Mouse (Mus musculus) left cerebral cortex, adult 9 months (tissue): ENCODE results near the gene Opcml.

ENCODE experiments used
- DNase-seq, 2 experiments: peaks; one replicate each; pipeline ENCODE4 v3.0.0; 2022; ENCODE audit warnings: low spot score in 2 of 2

The Opcml gene

DNA sequence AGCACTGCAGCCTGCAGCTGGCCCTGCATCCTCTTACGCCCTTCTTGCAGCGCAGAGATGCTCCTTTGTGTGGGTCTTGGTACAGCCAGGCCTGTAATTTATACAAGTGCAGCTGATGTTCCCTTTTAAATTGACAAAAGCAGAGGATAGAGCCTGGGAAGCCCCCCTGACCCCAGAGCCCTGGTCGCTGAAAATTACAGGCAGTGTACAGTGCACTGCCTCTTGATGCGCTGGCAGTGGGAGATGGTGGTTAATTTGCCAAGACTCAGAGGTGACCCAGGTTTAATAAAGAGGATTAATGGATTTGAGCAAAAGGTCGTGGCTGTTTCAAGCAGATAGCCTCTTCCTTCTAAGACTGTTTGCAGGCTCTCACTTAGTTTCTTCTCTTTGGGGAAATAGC, 39.9 kb downstream of the Opcml start:
- no peak for DNase-seq

DNA sequence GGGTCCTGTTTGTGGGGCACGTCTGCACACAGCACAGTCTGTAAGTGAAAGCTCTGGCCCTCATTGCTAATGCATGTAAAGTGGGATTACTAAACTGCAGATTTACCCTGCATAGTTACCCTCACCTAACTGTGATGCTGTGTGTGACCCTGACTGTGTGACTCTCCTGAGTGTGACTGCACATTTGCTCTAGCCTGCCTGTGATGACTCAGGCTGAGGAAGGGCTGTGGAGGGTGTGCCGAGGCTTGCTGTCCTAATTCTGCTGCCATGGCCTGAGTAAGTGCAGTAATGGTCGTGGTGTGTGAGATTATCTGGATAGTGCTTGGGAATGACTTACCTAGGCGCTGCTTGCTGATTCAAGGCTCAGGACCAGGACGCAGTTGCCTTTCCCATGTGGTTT, 52.2 kb downstream of the Opcml start:
- DNase-seq: no peak

DNA sequence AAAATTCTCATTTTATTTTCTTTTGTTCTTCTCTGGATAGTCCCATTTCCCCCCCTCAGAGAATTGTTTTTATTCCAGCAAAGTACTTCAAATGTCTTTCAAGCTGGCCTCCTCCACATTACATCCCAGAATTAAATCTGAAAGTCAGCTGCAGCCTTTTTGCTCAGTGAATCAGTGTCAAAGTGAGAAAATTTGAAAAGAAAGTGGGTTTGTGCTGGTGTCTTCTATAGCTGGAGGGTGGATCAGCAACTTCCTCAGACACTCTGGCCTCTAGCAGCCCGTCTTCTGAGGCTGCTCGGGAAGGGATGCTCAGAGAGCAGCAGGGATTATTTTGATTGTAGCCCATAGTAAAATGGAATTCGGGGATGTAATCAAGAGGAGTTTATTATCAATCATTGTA, 81.0 kb downstream of the Opcml start:
- DNase-seq: no peak

DNA sequence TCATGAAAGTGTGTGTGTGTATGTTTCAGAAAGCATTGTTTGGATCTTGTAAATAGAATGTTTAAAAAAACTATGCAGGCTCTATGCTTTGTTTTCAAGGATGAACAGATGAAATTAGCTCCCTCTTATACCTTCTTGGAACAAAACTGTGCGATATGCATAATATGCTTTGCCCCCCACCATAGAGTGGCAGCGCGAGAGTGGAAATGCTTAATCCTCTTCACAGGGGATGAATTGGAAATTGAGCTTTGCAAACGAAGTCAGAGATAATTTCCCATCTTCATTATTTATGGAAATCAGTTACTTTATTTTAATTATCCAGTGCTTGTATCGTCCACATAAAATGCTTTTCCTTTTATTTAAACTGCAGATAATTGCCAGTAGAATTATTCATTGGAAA, 99.1 kb downstream of the Opcml start:
- no peak for DNase-seq

DNA sequence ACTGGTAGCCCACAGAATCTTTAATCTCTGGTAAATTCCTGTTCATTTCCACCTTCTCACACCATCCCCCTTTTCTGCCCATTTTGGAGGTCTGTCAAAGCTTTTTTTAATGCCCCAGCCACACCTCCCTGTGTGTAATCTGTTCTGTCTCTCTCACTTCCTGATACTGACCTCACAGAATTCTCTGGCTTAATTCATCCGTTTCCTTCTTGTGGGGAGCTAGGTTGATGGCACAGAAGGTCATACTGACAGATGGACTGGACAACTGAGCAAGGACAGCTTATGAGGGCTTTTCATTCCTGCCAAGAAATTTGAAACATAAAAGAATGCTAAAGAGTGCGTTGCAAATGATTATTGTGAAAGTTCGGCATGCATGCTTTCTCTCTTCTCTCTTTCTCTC, 126.7 kb downstream of the Opcml start:
- no peak for DNase-seq

DNA sequence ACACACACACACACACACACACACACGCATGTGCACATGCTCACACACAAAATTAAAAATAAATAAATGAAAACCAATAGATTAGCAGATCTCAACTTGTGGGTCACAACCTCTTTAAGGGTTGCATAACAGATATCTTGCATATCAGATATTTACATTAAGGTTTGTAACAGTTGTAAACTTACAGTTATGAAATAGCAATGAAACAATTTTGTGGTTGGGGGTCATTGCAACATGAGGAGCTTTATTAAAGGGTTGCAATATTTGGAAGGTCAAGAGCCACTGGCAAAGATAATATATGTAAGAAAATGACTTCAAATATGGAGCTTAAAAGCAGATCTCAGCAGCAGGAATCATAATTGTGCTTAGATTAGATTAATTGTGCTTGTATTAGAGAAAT, 132.9 kb downstream of the Opcml start:
- DNase-seq: no peak

DNA sequence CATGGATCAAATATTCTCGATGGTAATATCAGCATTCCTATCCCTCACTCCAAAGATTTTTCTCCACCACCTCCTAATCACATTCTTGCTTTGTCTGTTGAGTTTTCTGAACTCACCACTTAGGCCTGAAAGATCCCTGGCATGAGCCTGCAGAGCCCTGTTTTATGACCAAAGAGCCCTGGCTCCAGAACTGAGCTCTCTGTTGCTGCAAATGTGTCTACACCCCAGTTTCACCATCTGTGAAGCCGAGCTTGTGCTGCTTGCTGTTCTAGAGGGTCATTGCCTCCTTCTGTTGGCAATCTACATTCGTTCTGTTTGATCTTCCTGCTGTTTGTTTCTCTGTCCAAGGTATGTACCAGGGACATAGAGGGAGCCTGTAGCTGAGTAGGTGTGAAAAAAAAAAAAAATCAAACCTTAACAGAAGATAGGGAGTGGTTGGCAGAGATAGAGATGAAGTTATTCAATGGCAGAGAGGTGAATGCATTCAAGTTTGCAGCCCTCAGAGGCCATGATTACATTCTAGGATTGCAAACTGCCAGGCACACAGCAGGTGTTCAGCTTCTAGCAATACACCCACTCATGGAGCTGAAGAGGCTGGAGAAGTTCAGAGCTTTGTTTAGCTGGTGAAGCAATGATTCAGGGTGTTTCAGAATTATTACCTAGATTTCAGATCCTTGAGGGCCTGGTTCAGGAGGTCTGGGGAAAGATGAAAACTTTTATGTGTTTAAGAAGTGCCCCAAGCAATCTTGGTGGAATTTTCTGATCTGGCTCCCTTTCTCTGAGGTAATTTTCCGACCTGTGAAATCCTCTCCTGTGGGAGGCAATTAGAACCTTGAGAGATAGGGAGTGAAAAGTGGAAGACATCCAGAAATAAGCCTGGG, 133.6 kb downstream of the Opcml start:
- peak; percentile 36 to 37 for DNase-seq

DNA sequence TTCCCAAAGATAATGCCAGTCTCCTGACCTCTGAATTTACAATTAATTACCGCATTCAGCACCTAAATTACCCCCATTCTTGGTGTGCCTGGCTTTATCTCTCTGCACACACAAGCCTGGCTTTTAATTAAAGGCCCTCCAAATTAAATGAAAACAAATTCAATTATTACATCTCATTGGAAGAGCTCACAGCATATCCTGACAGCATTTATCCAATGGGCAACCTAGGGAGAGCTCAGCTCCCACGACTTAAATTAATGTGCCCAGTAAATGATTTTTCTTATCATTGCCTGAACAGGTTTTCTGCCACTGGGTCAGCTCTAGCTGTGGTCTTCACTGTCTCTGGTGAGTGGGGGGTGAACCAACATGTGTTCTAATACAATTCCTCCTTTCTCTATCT, 135.1 kb downstream of the Opcml start:
- DNase-seq: no peak

DNA sequence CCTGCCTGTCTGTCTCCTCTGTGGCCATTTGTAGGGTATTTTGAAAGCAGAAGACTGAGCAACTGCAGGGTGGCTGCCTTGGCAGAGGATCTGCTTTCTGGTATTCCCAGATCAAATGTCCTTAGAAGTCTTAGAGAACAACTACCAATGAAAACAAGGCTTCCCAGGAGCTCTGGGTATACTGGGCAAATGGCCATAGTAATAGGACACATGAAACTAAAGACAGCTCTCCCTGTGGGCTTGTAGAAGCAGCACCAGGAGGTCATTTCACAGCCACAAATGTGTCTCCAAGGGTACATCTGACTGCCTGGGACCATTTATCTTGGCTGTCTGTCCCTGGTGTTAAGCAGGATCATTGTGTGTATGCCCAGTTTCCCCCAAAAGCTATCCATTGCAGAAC, 146.7 kb downstream of the Opcml start:
- DNase-seq: no peak

DNA sequence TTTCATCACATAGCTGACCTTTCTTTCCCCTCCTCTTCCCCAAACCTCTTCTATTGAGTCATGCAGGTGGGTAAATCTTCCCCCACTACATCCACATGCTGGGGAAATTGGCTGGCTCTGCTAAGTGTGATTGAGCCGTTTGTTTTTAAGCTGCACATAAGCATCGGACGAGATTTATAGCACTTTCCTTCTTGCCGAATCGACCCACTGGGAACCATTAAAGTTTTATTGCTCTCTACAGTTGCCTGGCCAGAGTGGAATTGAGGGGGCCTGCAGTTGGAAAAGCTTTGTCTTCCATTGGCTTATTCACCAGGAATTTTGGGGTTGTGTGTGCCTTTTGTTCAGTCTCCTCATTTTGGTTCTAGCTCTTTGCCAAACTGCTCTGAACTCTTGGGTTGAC, 147.1 kb downstream of the Opcml start:
- DNase-seq: no peak

DNA sequence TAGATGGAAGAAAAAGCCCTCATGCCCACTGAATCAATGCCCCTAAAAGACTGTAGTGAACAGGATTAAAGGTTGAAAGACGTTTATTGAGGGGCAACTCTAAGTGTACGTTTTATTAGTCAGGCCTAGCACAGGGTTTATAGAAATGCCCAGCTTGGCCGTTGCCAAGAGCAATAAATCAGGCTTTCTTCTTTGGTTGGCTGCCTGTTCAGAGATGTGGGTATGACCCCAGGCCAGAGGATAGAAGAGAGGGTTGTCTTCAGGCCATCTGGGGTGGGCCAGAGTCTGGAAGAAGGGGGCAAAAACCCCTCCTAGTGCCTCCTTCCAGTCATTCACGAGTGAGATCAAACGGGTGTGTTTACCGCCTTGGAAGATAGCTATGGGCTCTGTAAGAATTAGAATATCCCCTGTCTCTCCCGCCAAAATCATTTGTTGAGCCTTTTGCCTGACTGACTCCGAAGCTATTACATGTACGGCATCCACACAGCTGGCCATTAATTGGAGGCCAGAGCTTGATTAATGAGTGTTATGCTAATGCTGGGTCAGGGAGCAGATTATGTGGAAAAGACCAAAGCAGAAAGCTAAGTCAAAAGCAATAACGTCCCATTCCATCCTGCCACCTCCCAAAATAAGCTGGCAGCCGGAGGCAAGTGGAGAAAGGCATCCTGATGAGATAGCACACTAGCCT, 154.9 kb downstream of the Opcml start:
- DNase-seq: no peak

DNA sequence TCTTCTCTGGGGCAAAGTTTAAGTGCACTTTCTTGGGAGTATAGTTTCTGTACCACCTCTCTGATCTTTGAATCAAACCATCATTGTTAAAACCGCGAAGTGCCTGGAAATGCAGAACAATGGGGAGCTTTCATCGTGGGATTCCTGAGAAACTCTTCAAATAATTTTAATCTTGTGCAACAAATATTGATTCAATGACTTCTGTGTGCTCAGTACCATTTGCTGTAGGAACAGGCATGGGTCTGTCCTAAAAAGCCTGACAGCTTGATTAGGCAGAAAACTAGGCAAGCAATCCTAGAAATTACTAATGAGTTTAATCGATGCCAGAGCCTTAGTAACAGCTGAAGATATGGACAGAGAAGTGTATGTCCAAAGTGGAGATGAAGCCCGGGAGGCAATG, 160.5 kb downstream of the Opcml start:
- no peak for DNase-seq

DNA sequence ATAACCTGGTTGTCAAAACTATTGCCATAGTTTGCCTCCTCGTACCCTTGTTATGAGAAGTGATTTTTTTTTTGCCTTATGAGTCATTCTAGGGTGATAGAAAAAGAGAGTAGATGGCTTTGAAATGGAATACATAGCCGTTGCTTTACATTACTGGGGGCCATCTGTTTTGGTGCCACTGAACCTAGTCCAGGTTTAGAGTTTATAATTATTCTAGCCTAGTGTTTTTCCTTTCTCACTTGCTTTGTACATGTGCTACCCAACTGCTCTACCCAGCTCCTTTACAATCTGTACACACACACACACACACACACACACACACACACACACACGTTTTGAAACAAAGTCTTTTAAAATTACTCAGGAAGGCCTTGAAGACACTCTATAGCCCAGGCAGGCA, 171.1 kb downstream of the Opcml start:
- DNase-seq: no peak

DNA sequence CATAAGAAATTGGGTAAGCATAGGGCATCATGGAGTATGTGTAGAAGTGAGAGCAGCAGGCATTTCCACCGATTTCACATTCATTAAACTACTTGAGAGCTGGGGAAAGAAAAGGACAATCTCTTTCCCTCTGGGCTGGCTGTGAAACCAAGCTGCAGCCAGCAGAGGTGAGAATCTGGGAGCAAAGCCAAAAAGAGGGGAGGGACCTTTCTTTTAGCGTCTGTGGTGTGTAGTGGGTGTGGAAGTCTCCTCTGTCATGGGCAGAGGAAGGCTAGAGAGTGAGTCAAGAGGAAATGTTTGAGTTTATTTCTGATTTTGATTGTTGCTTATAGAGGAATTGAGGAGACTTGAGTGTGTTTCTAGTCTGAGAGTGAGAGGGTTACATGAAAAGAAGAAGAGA, 172.8 kb downstream of the Opcml start:
- peak in 1 of 2 experiments; percentile 26 for DNase-seq

DNA sequence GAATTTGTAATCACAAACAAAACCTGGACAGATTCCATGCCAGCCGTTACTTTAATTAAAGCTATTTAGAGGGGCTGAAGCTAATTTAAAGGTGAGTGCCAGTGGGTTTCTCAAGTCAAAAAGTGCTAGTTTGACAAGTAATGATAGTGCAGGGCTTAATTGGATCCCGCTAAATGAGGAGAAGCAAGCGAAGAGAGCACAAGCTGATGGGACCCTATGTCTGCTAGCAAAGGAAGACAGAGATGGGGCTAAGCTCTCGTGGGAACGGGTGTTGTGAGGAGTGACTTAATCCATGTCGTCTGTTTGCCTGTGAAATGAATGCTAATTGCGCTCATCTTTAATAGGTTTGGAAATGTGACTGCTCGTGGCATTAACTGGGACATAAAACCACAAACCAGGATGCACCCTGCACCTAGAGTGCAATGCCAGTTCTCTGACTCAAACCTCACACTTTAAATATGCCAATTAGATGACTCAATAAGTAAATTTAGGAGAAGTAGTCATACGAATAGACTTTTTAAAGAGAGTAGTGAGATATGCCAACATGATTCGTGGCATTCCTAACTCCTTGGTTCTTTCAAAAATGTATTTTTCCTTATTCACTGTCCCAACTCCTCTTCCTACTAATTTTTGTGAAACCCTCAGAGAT, 174.5 kb downstream of the Opcml start:
- no peak for DNase-seq

DNA sequence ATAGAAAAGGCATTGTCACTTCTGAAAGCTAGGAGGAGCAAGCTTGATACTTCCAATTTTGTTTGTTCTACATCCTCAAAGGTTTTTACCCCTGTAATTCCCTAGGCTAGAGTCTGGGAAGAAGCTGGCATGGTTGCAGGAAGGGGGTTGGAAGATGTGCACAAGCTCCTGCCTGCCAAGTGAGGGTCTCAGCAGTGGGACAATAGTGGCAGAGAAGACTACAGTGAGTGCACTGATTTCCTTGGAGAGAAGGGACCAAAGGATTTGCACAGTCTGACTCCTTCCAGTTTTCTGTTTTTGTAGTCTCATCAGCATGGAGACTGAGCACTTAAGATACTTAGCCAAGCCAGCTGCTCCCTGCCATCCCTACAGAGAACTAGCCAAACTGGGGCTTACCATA, 177.7 kb downstream of the Opcml start:
- no peak for DNase-seq

DNA sequence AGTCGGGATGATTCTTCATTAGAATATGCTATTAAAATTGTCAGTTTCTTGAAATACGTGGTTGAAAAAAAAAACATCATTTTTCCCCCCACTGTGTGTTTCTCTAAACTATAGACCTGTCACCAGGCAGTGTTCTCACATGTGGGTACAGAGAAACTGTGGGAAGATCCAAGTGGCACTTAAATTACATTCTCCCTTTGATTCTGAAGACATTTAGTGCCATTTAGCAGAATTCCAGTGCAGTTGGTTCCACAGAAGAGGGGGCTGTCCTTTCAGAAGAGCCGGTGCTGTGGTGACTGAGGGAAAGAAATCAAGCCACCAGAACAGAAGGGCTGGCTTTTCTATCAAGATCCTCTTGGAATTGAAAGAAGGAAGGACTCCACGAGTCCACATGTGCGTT, 181.7 kb downstream of the Opcml start:
- no peak for DNase-seq

DNA sequence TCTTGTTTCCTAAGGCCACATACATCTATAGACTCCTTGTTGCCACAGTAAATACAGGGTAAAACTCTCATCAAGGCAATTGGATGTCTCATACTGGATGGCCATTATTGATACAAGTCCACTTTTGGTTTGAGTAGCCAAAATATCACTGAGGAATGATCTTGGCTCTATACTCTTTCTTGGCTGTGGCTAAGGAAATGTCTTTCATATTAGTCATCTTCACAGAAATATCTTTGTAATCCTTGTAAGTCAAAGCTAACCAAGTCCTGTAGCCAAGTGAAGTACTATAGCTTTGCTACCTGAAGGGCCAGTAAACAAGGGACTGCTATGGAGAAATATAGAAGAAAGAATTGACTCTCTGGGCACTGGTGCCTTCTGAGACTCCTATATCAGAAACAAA, 192.0 kb downstream of the Opcml start:
- no peak for DNase-seq

DNA sequence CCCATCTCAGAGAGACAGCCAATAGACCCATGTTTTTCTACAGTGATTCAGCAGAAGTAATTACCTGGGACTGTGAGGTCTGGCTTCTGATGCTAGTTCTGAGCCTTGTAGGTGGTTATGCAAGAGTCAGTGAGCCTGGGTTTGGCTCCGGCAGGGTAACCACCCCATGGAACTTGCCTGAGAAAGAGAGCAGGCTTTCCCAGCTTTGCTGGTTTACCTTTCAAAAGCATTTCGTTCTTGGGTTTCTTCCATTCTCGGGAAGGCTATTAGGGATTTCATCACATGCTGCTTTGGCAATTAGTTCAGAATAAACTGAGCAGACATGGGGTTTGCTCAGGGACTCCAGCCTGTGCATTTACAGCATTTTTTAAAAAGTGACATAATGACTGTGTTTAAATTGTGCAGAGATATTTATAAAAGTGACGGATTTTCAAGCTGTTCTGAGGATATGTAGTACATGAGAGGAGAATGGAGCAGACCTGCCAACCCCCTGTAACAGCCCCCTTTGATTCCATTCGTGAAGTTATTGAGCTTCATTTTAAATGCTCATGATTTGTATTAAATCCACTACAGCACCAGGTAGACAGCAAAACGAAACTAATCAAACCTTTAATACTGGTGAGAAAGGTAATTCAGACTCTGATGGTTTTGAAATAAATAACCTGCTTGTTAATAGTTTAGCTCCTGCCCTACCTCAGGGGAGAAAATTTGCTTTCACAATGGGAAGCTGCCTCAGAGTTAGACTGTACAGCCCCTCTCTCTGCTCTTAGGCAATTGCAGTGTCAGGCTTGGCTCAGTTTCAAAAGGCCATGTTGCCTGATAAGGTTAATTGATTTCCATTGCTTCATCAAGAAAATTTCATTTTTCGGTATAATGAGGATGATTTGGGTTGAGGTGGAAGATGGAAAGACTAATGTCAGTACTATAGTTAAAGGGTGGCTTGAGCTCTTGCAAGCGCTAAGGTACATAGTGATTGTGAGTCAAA, 196.3 kb downstream of the Opcml start:
- no peak for DNase-seq

DNA sequence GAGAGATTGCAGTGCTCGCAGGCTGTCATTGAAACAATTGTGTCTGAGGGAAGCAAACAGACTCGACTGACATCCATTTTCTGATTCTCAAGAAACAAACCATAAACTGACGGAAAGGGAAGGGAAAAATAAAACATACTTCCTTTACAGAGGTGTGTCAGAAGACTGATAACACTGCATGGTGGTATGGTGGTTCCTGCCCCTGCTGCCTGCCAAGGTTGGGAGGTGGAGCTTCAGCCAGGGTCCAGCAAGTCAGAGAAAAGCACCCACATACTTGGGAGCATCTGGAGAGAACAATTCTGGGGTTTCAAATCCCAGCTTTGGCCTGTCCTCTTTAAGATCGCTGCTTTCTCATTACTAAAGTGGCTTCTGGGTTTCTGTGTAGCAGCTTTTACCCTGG, 201.0 kb downstream of the Opcml start:
- DNase-seq: no peak

DNA sequence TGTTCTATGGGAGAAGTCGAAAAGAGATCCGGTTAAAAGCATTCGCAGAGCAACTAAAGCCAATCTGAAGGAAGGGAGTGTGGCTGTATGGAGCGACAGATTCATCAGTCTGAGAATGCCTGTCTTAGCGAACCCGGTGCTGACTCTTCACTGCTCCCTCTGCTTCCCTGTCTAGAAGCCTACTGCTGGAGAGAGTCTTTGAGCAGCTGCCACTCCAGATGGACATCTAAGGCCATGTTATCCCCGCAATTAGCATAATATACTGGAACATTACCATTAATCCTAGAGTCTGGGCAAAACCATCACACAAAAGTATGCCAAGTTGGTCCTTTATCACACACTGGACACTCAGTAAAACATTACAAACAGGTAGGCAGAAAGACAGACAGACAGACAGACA, 206.0 kb downstream of the Opcml start:
- no peak for DNase-seq

DNA sequence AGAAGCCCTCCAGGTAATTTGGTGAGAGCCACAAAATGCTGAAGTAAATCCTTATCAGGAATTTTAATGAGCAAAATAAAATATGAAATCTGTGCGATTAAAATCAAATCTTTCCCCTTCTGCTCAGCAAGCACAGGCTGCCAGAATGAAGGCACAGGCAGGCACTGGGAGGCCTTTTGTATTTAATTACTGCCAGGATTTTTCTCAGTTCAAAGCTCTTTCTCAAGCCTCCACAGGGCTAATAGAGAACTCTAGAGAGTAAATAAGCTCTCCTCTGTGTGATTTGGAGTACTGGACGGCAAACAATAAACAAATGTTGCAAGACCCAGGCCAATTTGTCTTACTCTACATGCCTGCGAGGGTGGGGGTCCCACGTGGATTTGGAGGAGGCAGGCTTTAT, 208.2 kb downstream of the Opcml start:
- DNase-seq: no peak
